Mouse (Mus musculus) c-Kit-positive CD71-positive TER-119-positive erythroid progenitor cells, embryonic 14.5 days (primary cell): ENCODE measurements at regions not wholly inside any gene's neighbourhood (a gene's known extent, or its start where the extent isn't known, plus 50 kb on each side); places are given as distances from the start of the nearest gene placed in this dataset.

Source experiments
- DNase-seq: peaks from one replicate; pipeline ENCODE4 v3.0.0-alpha.2; 2013; ENCODE audit warnings: low spot score

DNA sequence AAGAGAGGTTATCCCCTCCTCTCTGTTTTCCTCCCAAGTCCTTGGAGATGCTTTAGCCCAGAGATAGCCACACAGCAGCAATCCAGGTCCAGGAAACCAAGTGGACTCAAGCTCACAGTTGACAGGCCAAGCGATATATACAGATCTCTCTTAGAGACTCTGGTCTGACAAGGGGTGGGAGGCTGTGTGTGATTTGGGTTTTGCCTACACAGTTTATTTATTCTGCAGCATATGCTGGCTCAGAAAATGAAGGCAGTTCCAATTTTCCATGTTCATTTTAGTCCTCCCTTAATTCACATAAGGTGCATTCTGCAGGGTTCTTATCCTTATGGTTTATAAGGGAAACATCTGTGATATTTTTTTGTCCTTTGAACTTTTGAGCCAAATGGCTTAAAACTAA lies 595.0 kb upstream of the Apob start:
- no peak for DNase-seq

DNA sequence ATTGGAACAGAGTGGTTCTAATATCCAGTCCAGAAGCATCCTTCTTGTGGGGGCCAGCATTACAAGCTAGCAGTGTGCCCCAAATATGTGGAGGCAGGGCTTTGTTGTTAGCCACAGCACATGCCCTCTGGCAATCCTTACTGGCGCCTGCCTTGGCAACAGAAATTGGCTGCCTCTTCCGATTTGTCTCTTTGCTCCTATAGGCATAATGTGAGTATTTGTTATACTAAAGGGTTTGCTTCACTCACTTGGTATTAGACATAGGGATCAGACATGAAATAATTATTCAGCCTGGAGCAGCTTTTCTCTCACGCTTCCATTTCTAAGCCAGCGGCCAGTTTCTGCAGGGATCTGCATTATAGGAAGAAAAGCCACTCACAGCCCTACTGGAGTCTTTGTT lies 573.6 kb upstream of the Apob start:
- no peak for DNase-seq

DNA sequence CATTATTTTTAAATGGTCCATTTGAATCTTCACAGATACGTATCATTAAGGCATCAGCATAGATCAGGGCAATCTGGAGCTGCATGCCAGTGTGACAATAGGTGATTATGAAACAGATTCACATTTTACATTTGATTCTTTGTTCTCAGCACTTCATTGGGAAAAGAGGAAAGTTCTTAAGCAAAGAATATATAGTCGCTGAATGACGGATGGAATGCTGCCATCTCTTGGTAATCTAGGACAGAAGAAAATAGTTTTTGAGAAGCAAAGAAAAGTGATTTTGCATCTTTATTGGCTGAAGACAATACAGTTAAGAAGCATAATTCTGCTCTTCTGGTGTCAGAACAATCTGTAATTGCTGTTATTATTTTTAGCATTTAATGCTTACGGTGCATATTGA lies 565.6 kb upstream of the Apob start:
- no peak for DNase-seq

DNA sequence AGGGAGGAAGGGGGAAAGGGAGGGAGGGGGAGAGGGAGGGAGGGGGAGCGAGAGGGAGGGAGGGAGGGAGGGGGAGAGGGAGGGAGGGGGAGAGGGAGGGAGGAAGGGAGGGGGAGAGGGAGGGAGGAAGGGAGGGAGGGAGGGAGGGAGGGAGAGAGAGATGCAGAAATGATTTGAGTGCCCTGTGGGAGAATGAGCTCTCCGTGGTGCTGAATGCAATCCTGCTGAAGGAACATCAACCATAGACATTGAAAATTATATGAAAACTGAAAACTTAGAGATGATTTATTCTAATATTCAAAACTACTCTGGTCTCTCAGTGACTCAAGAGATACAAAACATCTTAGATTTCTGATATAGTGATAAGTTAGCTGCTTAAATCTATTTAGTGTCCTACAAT lies 557.2 kb upstream of the Apob start:
- no peak for DNase-seq

DNA sequence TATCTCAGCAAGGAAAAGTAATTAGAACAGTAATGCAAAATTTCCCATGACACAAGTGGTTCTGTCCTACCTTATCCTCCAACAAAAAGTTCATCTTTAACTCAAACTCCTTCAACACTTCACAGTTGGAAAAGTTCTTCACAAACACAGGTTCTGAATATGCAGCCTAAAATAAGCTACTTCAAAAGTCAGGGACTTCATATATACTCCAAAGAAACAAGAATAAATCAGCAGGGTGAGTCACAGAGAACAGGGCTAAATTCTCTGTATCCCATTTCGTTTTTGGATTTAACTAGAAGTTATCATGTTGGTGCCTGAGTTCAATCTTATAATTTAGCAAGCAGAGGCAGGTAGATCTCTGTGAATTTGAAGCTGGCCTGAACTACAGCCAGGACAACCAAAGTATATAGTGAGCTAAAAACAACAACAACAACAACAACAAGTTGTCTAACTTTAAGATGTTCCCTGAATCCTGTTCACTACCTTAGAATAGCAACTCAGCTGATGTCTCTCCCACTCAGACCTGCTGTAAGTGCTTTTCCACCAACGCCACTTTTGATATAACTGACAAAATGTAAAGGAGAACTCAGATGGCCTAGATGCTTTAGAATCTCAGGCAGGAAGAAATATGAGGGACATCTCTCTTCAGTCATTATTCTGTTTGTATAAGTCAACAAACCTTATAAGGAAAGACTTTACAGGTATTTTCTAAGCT lies 555.5 kb upstream of the Apob start:
- no peak for DNase-seq

DNA sequence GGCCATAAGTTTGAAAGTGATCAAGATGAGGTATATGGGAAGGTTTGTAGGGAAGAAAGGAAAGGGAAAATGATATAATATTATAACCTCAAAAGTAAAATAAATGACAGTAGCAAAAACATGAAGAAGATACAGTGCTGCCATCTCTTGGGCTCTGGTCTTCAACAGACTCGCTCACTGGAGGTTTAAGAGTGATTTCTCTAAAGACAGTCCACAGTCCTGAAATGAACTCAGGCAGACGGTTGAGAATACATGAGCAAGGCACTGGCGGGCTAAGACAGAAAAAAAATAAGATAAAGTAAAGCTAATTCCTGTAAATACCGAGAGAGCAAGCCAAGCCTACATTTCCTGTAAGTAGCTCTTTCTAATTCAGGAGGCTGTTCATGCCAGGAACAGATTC lies 546.5 kb upstream of the Apob start:
- no peak for DNase-seq

DNA sequence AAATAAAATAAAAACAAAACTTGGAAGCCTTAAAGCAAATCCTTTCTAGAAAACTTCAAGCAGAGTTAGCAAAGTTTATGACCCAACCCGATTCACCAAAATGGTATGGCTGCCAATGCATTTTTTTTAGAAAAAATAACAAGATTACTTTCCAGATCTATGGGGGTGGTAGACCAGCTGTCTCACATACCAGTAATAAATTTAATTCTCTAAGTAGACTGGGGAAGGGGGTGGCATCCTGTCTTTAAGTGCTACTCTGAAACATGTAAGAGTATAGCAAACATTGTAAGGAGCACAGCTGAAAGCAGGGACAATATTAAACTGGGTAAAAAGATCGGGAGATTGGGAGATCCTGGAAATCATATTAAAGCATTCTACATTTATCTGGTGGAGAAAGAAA lies 532.2 kb upstream of the Apob start:
- DNase-seq, result no peak

DNA sequence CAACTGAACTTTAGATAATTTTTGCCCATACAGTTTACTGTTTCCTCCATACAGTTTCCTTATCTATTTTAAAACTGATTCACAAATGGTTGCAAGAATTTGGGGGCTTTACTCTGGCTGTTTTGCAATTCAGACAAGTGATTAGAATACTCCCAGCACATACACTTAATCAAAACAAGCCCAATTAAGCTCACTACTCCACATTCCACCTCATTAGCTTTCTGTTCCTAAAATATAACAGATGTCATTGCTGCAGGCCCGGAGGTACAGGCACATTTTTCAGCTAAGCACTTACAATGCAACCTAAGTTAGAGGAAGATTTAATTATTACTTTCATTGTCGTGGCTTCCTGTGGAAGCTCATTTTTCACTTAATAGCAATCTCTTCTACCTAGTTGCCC lies 526.9 kb upstream of the Apob start:
- no peak for DNase-seq

DNA sequence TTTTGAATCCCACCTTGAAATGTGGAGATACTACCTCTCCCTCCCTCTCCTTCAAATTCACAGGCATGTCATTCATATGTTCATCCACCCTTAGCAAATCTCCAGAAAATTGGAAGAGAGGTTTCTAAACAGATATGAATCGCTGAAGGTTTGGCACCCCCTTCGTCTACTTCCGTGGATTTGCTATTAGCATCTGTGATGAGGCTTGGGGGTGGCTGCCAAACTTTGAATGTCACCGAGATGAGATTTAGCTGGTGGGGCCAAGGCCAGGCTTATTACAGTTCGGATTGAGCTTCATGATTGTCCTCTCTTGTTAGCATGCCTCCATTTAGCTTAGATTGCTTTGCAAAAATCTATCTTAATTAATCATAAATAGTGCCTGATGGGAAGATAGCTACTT lies 520.4 kb upstream of the Apob start:
- DNase-seq, result no peak

DNA sequence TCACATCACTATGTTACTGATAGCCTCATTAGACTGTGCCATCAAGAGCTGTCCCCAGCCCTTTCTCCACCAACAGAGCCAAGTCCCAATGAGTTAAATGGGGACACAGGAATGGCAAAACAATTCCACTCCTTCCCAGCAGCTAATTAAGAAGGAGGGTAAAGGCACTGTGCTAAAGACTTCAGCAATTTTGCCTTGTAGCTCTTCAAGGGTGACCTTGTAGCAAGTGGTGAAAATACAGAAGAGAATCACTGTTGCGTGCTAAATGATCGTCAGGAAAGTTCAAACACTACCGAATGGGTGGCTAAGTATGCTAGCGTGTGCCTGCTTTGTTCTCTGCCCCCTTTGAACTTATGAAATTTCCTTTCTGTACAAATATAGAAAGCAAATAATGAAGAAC lies 519.9 kb upstream of the Apob start:
- DNase-seq, result no peak

DNA sequence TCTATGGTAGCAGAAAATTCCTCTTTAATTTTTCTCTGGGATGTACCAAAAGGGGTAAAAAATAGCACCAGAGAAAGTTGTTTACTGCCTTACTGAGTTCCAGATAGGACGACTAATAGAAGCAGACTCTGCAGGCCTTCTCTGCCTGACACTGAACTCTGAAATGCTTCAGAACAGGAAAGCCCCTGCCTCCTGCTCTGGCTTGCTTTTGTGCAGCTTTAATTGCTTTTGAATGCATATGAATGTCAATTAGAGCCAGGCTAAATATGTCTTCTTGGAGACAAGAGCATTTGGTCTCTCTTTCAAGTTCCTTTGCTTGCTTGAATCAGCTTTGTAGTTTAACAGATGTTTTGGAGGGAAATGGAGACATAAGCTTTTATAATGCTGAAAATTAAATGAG lies 512.5 kb upstream of the Apob start:
- DNase-seq, result no peak

DNA sequence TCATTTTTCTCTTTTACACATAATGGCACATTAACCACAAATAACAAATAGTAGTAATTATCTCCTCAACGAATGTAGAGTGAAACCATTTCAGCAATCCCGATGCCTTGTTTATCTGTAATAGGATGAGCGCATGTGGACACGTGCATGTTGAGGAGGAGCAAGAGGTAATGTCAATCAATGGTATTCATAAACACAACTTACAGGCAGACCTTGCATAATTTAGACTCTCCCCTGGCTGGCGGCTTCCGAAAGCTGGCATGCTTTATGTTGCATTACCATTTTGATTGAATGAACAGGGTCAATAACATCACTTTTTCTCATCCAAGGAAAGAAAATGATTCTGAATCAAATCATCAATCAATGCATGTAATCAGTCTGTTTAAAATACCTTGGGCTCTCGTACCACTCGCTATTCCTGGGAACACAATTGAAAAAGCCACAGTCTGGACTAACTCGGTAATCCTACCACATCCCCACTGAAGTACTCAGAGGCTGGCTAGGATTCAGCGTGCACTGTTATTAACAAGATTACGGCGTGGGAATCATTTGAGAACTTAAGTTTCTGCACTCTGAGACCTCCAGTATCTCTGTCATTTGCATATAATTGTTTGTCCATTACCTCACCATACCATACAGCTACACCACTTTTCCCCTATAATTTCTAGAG lies 464.7 kb upstream of the Apob start:
- DNase-seq, result no peak

DNA sequence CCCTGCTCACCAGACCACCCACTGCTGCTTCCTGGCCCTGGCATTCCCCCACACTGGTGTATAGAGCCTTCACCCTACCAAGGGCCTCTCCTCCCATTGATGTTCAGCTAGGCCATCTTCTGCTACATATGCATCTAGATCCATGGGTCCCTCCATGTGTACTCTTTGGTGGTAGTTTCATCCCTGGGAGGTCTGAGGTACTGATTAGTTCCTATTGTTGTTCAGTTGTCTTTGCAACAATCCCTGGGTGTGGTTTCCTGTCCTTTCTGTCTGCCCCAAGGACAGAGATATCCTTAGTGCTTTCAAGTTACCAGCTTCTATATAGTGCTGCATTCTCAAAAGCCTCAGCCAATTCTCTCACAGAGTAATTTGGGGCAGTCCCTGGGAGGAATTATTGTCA lies 440.1 kb upstream of the Apob start:
- DNase-seq, result no peak

DNA sequence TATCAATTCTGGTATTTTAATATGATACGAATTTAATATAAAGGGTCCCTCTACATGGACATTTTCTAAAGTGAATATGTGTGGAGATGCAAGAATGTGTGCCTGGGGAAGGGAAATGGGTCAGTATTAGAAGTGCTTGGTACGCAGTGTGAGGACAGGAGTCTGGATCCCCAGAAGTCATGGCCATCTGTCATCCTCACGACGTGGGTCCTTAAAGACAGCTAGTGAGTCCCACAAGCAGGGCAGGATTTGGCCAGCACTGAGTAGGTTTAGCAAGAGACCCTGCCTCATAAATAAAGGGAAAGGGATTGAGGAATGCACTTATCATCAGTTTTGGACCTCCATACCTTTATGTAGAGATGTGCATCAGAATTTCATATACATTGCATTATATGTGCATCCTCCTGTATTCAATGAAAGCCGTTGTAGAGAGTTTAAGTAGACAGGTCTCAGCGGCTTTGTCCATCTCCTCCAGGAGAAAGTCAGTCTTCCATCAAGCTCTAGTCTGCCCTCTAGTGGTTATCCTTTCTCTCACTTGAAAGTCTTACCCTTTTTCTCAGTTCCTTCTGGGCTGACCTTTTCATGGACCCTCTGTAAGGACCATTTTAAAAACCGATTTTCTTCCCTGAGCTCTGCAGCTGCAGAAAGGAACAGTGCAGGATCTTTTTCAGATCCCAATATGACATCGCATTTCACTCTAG lies 434.0 kb upstream of the Apob start:
- no peak for DNase-seq

DNA sequence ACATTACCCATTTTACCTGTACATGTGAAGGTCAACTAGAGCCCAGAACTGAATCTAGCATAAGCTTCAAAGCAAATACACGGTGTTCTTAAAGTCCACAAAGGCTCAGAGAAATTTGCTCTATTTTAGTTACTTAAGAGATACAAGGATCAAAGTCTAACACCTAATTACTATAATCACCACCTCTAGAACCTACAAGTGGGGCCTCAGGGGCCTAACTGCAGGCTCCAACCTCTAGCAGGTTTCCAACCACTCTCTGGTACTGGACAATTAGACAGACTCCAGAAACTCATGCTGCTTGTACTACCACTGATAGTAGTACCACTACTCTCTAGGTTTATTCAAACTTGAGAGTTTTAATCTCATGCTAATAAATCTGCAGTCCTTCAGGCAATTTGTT lies 428.7 kb upstream of the Apob start:
- no peak for DNase-seq

DNA sequence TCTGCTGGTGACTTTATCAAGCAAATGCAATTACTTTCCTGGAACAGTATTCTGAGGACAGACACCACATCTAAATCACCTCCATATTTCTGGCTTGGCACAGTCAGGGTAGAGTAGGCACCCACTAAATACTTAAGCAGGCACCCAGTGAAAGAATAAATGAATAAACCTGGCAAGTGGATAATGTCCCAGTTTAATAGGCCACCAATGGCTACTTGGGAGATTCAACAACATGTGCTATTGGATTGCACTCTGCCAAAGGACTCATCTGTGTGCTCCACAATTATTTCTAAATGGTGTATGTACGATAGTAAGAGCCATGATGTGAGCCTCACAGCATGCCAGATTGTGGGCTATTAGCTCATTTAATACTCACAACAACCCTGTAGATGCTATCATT lies 417.2 kb upstream of the Apob start:
- DNase-seq, result no peak

DNA sequence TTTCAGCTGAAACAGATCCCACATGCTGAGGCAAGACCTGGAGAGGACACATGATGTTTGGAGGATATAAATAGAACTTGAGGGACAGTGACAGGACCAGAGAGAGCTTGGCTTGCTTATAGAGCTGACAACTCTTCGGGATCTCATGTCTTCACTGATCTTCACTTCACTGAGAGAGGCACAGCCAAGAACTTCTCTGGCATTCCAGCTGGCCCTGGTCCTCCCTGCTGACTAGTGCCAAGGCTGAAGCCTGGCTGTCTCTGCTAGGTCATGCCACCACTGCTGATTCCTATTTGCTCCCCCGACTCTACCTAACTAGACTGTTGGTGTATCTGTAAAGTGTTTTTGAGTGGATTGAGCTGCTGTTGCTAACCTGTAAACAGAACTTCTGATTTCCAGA lies 401.4 kb upstream of the Apob start:
- DNase-seq, result no peak

DNA sequence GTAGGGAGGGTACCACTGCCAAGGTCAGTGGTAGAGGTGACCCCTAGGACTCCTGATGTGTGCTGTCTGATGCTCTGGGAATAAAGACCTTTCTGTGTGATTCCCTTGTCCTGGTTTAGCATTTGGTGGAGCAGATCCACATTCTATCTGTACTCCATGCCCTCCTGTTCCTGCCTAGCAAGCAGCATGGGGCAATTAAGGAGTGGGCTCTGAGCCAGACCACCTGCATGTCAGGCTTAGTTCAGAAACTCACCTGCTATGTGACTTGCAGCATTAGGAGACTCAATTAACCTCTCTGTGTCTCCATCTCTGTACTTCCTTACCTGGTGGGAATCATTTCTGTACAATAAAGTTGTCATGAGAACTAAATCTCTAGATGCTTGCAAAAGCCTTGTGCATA lies 389.9 kb upstream of the Apob start:
- DNase-seq, result no peak

DNA sequence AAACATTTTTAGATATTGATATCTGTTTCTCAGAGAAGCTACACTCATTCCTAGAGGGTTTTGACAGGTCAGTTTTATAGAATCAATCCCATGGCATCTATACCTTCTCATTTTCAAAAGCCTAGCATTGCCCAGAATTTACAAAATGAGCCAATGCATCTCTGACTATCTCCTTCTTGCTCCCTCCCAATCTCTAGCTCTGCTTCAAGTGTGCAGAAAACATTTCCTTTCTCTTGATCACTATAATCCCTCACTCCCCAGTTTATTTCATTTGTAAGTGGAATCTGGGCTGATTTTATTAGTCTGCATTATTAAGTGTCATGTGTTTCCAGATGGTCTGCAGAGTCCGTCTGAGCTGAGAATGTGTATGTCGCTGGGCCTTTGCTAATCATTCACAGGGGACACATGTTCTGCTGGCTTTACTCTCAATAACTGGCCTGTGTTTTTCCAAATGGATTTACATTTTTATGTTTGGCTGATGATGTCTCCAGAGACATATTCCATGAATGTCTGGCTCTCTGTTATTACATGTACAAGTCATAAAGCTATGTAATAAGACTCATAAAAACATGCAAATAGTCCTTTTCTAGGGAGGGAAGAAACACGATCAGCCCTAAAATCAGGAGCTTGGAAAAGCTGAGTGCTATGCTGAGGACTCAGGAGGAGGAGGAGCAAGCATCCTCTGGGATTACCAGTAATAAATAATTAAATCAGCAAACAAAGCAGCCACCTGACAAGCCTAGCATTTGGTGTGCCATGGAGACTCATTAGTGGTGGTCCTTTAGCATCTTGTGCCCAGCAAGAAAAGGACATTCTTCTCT lies 366.0 kb upstream of the Apob start:
- no peak for DNase-seq

DNA sequence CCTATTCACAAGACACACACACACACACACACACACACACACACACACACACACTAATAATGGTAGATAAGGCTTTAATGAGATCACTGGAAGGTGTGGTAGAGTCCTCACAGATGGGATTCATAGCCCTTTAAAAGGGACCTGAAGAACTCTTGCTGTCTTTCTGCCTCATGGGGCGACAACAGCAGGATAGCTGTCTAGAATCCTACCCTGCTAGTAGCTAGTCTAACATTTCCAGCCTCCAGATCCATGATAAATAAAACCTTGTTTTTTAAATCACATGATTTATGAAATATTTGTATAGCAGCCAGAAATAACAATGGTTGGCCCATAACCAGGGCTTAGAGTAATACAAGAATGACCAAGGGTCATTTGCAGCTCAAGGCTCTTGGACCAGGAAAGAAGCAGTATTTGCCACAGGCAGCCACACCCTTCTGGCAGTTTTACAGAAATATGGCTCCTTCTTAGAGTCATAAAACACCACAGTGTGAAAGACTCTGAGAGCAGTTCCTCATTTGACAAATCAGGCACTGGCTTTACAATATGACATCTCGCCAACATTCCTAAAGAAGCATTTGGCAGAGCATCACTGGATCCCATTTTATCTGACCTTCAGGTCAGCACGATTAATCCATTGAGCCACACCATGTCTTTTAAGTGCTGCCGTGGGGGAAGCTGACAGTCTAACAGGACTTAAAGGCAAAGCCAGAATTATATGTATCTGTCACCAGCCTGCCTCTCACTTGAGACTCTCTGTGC lies 340.9 kb upstream of the Apob start:
- DNase-seq, result no peak

DNA sequence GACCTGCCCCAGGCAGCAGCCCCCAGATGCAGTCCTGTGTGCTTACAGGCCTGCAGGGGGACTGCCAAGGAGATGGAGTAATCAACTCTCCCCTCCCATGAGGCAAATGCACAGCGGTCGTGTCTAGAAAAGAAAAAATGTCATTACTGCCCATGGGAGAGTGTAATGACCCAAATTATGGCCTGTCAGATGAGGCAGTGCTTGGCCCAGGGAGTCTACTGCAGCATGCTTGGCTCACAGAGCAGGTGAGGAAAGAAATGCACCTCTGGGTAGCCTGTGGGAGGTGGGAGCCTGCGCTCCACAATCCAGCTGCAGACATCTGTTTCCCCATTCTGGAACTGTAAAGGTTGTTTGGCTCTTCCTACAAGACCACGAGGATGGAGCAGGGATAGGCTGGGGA lies 339.8 kb upstream of the Apob start:
- DNase-seq, result no peak

DNA sequence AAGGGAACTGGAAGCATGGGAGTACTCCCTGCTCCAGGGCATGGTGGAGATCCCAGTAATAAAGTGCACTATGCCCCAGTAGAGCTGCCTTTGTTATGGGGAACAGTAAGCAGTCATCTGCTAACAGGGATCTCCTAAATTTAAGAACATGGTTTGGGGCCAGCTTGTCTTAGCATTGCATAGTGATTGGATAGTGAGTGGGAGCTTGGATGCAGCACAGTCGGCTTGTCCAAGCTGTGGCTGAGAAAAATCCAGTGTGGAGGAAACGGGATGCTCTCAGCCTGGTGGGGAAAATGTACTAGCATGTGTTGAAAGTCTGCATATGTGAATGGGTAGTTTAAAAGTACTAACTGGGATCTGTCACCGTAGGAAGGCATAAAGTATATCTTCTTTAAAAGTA lies 326.6 kb upstream of the Apob start:
- DNase-seq, result no peak
